Mouse (Mus musculus): ENCODE data around the gene Fgfr2.

Gene Fgfr2

DNA sequence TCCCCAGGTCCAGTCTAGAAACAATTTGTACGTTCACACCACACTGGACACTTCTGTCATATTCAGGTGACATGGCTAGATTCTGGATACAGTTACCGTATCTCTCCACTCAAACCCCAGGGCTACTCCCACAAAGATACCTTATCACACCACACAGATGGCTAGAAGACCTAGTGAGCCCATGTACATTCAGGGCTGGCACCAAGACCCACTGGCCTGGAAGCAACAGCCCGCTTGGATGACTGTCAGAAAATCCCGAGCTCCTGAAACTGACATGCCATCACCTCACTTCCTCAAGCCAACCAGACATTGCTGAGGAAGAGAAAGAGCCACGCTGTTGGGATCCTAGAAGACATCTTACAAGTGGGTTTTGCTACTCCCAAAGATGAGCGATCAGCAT, 384.3 kb downstream of the Fgfr2 start:
- DNase-seq: no peak

DNA sequence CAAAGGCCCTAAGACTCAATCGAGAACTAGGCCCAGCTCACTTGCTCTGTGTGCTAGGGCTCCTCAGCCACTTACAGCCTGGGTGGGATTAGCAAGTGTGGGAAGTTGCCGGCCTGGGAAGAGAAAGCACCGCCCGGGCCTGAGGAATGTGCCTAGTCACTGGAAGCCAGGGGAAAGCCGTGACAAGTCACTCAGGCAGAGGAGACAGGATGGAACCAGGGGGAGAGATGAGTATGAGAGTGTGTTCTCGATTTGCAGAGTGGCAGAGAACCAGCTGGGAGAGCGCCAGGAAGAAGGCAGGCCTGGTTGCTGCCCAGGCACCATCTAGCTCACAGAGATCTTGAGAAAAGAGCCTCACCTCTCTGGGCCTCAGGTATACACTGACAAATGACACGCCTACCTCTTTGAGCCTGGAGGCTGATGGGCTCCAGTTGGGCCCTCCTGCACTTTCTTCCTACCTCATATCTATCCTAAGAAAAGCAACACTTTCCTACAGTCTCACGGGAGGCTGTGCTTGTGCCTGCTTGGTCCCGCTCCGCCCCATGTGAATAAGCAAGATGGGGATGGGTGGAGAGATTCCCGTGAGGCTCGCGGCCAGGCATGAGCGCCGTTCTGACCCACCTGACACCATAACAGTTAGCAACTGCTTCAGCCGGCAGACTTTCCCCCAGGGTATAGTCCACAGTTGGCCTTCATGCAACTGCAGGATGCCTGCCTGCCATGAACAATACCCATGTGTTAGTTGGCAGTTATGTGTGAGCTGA, 386.9 kb downstream of the Fgfr2 start:
- peak; percentile 77 for DNase-seq

DNA sequence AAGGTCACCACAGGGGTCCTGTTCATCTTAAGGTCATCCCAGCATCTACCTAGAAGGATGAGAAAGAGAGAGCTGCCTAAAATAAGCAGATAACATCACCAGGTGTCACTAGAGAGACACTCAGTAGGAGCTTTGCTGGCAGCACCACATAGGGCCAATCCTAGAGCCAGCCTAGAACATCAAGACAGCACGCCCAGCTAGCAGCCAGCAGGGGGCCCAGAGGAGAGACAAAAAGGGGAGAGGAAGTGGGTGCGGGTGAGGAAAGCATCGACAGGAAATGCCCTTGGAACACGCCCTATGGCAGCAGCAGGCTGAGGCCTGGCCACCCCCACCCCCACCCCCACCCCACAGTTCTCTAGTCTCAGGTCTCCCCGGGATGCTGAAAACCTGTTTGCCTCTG, 388.0 kb downstream of the Fgfr2 start:
- no peak for DNase-seq

DNA sequence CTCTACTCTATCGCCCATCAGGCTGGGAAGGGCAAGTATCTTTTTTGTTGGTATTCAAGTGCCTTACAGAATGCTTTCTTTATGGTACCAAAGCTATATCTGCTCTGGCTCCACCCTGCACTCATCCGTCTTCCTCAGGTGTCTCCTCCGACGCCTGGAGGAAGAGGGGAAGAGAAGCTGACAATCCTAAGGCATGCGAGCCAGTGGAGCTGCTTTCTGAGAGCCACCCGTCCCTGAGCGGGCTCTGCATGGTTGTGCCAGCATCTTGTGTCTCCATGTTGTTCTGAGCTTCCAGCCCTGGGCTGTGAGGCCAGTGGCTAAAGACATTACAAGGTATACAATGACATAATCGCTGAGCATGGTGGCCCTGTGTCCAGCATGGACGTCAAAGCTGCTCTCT, 388.9 kb downstream of the Fgfr2 start:
- no peak for DNase-seq

DNA sequence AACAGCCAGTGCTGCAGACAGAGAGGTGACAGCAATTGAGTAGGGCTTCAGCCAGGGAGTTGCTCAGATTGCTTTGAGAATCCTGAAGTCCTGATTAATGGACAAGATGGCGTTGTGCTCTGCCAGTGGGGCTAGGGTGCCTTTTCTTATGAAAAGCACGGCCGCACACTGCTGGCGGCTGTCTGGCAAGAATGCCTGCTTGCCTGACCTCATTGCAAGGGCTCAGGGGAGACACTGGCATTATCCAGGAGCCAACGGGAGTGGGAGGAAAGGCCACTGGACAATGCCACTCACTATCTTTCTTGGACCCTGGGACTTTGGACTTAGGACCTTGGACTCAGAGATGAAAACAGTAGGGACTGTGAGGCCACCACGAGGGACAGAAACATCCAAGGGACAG, 389.6 kb downstream of the Fgfr2 start:
- DNase-seq: no peak

DNA sequence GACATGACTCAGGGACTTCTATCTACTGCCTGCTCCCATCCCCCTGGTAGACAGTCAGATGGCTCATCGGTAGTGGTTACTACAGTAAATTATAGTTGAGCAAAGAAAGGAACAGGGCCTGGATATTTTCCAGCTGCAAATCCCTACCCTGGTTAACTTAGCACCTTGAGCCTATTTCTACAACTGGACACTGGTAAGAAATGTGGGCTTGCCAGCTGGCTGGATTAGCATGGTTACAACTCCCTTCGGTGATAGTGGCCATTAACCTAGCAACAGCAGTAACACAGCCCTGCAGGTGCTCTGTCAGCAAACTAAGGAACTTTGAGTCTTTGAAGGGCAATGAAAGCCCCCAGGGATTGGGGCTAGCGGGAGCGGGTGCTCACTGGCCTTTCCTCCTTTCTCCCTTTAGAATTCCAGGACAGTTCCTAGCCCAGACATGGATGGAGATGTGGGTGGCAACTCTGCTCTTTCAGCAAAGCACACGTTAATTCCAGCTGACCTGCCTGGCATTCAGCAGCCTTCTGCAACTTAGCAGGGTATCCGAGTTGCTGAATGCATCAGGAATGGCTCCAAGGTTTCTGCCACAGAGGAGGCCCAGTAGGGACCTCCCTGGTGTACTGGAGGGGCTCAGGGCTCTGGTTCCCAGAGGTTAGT, 390.9 kb downstream of the Fgfr2 start:
- DNase-seq: no peak

DNA sequence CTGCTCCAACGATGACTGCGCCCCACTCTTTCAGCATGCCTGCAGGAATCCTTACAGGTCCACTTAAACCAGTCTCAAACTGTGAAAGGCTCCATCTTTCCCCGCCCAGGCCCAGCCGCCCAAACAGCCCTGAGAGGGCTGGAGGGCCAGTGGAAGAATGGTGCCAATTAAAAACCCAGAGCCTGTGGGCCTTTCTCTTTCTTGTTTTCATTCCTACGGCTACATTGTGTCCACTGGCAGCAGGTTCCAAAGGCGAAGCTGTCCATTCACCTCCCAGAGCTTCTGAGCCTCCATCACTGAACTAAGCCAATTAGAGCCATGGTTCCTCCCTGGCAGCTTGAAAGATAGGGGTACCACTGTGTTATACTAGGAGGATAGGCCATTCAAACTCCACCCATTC, 391.6 kb downstream of the Fgfr2 start:
- no peak for DNase-seq

DNA sequence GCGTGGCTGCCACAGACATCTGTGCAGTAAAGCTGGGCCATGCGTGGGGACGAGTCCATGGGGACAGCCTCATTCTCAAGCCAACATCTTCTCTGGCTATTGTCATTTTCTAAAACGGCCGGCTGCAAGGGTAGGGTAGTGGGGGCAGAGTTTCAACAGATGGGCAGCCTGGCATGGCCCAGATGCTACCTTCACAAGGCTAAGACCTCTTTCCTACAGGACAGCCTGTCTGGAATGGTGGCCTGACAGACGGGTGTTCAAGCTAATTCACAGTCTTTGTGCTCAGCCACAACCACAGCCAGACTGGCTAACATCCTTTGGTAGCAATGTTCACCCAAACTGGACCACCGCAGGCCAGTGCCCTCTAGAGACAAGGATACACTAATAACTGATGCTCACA, 392.6 kb downstream of the Fgfr2 start:
- no peak for DNase-seq

DNA sequence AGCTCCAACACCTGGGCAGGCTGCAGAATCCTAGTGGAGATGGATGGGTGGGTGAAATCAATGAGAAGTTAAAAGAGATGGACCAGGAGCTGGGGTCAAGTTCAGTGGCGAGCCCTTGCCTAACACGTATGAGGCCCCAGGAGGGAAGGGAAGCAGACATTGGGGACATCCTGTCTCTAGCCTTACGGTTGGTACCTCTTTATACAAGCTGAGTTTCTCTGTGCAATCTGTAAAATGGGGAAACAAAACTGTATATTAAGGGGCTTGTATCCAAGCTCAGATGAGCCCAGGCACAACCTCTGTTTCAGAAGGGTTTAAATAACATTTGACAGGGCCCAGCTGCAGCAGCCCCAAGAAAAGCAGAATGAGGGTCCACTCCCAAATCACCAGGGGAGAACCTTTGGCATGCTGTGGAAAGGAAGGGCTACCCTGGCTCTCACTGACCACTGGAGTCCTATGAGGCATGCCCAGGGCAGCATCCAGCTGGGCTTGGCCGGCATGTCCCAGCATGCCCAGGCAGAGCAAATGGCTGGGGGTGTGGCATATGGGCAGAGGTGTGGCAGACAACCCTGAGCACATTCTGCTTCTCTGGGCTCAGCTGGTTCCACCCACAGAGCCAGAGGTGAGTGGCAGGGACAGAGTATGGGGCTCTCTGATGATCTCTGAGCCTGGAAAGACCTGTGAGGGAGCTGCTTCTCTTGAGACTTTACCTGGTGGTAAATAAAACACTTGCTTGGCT, 393.9 kb downstream of the Fgfr2 start:
- DNase-seq: no peak

DNA sequence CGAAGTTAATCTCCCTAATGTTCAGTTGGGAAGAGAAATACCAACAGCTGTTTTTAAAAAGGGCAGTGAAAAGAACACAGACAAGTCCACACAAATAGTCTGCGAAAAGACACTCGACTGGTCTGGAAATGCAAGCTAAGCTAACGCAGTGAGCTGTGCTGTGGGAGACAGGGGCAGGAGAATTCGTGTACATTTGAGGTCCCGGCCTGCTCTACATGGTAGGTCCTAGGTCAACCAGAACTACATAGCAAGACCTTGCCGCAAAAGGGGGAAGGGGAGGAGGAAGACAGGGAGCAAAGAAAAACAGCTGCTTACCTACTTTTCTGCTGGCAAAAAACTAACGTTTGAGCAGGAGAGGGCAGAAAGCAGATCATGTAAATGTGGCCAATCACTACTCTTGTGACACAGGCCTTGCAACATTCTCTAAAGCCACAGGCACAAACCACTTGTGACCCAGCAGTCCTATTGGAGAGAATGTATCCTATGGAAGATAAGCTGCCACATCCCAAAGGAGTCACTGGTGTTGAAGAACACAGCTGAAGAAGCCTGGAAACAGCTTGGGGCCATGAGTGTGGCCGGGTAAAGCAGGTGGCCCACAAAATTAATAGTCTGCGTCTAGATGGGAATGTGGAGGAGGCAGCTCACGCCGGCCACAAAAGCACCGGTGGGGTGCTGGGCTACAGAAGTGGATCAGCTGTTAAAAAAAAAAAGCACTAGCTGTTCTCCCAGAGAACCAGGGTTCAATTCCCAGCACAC, 396.9 kb downstream of the Fgfr2 start:
- DNase-seq: no peak

DNA sequence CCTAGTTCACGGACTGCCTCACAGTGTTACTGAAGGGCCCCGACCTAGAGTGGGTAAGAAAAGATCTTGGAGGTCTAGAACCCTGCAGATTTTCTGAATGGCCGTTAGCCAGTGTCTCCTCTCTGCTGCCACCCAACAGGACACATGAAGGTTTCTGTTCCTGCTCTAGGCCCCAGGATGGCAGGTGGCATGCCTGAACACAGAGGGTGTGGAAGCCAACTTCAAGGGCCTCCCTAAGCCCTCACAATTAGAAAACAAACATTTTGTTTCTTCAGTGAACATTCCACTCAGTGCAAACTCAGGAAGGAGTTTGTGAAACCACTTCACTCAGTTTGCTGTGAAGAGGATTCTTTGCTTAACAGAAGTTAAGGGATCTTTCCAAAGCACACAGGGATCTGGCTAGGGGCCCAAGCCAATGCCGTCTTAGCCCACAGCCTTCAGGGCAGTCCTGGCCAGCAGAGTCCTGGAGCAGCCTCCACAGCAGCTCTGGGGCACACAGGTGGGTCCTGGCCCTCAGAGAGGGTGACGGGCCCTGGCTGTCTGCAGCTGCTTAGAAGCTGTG, 398.6 kb downstream of the Fgfr2 start:
- DNase-seq: no peak

DNA sequence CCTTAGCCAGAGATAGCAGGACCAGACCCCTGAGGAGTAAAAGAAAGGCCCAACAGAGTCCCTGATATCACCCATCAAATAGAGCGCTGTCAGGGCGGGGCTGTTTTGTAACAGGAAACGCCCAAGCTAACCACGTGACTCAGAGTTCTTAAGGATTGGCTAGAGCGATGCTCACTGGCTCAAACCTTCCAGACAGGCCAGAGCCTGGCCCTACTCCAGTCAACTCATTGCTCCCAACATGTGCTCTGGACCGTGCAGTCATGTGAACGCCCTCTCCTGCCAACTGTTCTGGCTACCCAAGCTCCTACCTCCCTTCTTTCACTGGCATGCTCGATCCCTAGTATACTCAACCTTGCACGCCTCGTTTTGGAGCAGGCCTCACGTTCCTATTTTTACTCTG, 399.2 kb downstream of the Fgfr2 start:
- DNase-seq: peak; percentile 53

DNA sequence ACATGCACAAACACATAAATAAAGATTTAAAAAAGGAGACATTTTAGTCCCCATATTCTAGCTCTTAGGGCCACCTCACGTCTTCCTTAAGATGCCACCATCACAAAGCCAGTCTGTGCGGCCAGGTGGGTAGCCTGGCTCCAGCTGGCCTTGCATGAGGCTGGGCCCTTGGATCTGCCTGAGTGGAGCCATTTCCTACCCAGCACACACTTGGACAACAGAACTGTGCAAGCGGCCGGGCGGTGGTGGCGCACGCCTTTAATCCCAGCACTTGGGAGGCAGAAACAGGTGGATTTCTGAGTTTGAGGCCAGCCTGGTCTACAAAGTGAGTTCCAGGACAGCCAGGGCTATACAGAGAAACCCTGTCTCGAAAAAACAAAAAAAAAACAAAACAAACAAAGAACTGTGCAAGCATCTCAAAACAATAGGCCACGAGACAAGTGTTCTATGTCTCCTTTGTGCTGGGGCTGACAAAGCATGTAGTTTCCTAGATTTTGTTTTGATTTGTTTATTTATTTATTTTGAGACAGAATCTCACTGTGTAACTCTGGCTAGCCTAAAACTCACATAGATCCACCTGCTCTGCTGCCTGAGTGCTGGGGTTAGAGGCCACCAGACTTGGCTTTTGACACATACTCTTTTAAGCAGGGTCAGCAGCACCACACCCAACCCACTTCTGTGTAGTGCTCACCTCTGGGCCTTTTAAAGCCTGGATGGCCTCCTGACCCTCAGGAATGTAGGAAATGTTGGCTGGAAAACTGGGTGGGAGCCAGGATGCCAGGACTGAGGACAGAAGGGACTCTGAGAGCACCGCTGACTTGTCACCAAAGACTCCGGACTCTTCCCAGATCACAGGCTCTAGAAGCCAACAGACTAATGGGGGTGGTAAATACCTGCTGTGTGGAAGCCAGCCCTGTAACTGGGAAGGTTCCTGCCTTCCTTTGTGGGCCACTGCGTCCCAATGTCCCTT, 400.5 kb downstream of the Fgfr2 start:
- no peak for DNase-seq

DNA sequence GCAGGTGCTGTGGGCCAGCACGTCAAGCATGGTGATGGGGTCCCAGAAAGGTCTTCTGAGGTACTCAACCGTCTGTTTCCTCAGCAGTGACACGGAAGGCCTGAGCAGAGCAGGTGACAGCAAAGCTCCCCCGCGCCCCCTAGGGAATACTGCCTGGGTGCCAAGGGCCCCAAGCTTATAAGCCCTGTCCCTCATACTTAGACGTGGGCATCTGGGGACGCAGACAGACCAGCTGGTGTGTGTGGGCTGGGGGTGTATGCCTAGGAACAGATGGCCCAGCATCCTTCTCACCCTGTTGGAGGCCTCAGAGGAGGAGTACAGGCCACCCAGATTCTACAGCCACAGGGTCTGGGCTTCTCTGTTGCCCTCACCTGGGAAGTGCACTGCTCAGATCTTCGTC, 402.6 kb downstream of the Fgfr2 start:
- peak; percentile 71 for DNase-seq

DNA sequence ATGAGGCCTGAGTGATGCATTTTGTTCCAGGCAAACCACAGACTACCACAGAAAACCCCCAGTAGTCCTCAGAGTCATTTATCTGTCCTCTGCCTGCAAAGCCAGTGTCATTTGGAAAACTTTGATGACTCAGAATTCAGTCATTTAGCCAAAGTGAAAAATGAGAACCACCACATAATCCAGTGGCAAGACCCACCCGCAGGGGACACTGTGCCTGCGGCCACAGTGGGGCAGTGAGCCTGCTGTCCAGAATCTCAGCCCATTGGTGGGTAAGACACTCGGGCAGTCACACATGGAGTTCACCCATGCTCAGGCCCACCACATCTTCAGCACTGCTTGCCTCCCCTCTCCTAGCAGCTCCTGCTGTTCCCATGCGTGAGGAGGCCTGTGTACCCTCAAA, 403.6 kb downstream of the Fgfr2 start:
- no peak for DNase-seq

DNA sequence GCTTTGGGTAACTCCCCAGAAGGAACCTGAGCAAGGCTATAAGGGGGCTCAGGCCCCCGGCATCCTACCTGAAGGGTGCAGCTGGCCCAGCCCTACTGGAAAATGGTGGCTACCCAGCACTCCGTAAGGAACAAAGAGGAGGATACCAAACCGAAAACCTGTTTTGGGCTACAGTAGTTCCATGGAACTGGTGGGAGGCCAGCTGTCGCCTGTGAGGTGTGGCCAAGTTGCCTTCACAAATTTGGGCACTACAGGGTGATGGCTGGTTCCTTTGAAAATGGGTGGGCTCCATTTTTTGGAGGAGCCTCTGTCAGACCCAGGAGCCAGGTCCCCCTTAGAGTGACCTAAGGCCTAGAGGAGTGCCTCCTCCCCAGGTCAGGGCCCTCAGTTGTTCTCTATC, 407.9 kb downstream of the Fgfr2 start:
- no peak for DNase-seq

DNA sequence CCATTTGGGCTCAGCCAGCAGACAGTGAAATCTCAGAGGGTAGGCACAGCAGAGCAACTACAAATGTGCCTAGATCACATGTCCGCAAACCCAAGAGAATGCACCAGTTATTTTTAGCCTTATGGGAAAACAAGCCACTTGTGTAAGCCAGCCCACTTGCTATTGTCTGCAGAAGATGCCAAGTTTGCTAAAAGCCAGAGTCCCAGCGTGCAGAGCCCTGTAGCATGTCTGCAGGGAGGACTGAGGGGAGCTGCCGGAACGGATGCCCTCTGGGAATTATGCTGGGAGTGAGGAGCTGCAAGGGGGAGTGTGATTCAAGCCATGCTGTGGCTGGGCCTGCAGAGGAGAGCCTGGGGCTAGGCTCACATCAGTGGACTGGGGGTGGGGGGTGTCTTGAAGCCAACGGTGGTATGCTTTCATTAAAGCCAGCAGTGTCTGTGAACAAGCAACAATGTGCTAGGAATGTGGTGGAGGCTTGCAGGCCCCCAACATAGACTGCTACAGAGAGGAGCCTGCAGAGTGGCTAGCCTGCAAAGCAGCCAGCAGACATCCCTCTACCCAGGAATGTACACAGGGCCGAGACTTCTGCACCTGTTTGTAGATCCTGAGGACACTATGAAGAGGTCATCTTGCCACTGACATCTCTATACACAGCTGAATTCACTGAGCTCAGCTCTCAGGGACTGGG, 408.8 kb downstream of the Fgfr2 start:
- DNase-seq: peak; percentile 71

DNA sequence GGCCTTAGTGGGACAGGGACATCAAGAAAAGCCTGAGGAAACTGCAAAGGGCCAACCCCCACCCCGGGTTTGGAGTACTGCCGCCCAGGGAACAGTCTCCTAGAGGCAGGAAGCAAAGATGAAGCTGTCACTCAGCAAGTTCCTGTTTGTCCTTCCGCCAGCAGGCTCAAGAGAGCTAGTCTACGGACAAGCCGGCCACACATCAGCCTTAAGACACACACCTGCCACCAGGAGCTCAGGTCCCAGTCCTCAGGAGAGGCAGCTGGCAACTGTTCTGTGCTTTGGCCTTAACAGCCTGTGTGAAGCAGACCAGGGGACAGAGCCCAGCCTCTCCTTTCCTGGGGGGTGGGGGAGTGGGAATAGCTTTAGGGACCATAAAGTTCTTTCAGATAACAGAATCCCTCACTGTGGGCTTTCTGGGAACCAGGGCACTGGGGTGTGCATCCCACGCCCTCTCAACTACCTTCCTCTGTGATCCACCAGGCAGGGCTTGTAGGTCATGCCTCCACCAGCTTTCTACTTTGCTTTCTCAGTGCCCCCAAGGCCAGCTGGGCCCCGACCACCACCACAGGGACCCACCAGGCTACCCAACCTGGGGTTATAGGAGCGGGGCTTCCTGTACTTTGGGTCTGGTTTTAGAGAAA, 409.5 kb downstream of the Fgfr2 start:
- no peak for DNase-seq

DNA sequence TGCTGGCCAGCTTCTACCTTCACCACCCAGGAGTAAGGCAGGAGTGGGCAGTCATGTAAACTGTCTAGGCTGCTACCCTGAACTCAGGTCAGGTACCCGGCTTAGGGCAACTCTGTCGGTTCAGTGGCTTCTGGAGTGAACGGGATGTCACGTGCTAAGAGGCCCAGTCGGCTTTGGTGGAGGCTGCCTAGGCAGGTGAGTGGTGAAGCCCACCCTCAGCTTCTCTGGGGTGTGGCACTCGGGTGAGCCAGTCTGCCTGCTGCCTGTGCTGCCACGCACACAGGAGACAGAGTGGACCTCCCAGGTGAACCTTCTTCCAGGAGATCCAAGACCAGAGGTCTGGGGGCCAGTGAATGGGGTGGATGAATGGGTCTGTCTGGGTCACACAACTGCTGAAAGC, 410.2 kb downstream of the Fgfr2 start:
- no peak for DNase-seq

DNA sequence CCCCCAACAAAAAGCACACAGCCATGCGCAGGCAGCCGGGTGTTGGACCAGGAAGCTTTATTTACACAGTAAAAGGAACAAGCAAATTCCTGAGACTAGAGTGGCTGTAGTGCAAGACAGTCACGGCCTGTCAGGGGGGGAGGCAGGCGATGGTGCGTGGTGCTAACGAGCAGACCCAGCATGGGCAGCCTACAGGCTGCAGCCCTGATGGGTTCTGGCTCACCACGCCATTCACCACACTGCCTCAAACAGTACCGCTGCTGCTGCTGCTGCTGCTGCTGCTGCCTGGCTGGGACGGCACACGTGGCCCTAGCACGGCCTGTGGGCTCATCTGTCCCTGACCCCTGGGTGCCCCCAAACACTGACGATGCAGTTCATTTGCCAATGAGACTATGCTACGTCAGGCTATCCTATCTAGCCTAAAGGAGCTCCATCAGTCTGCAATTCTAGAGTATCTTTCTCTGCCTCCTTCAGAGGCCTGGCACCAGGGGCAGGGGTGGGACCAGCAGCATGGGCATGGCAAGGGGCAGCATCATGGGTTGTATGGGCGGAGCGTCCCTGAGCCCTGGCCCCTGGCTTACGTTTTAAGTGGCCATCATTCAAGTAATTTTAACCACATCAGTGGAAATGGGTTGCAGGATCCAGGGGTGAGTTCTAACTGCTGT, 411.0 kb downstream of the Fgfr2 start:
- DNase-seq: no peak

Data from right cerebral cortex, adult 18-20 months (tissue).